ENCODE assay signal across 22 mouse cellular contexts in genomic region chr16:52000801-52001200, GRCm38 (mm10). TPM values are rescaled to one million over a fixed set of nuclear protein-coding genes. Genes with fewer than 3 reads are reported as not detected.
A peak's percentile ranks its signal among the peaks of the same experiment; 100 is the strongest.
DNase-seq lines count a peak whose midpoint lies in the region; ATAC-seq and TF ChIP-seq lines count a peak whose summit lies in the region.
"Had no signal": no experiment of that assay in that cellular context is flagged by ENCODE, and none has a peak within 500 bp of the region (broad histone marks: within the 10 kb centered on the region; RNA-seq: fewer than 3 reads in every experiment).

No protein-coding gene starts in this region.

- H3K27me3 ChIP-seq in kidney, postnatal 0 days (ENCODE audit: insufficient read depth, low read length), result no peaks in the 10 kb centered on the region
- H3K27me3 ChIP-seq: embryonic facial prominence, embryonic 13.5 days; embryonic facial prominence, embryonic 15.5 days; forebrain, embryonic 13.5 days; forebrain, embryonic 15.5 days had no signal

- no peak overlapping the region for H3K4me2 ChIP-seq in kidney, postnatal 0 days (ENCODE audit: low read length)
- H3K4me2 ChIP-seq: embryonic facial prominence, embryonic 13.5 days; embryonic facial prominence, embryonic 15.5 days; forebrain, embryonic 13.5 days; forebrain, embryonic 15.5 days had no signal

- no peak overlapping the region for H3K9ac ChIP-seq in kidney, postnatal 0 days (ENCODE audit: low read depth, low read length)
- H3K9ac ChIP-seq: embryonic facial prominence, embryonic 13.5 days; embryonic facial prominence, embryonic 15.5 days; forebrain, embryonic 13.5 days; forebrain, embryonic 15.5 days; forebrain, postnatal 0 days had no signal

- TF ChIP-seq CTCF in kidney, postnatal 0 days (IDR thresholded peaks at IDR 0.05; ENCODE audit: low read depth), result no peak
- no peak for TF ChIP-seq CTCF in layer of hippocampus, adult 2 months (conservative IDR thresholded peaks at IDR 0.05)

- DNase-seq in kidney, postnatal 0 days (ENCODE audit: low spot score), result peak; percentile 14
- no peak for DNase-seq in kidney, adult 8-10 months
- DNase-seq in 3134 (ENCODE audit: extremely low read depth, insufficient read length, low spot score) (peak; percentile 5), 416B (ENCODE audit: low read depth) (peak; percentile 39)
- DNase-seq in layer of hippocampus, adult 2 months (ENCODE audit: low spot score in 2 of 2), result no peak
- DNase-seq in urinary bladder, adult 2 months (ENCODE audit: low spot score), result no peak
- DNase-seq: adrenal gland, adult 2 months; adrenal gland, postnatal 10 days; adrenal gland, postnatal 25 days; cerebellum, adult 11 months; cerebellum, adult 18-20 months; cerebellum, adult 8-10 months; cerebellum, adult 9-11 months; cerebellum, postnatal 14 days; cerebellum, postnatal 36 days; embryo, embryonic 11 days; forebrain, postnatal 0 days had no signal

- H3K36me3 ChIP-seq in kidney, postnatal 0 days (ENCODE audit: insufficient read depth, low read length), result no peaks in the 10 kb centered on the region
- no peaks in the 10 kb centered on the region for H3K36me3 ChIP-seq in macrophage (ENCODE audit: inconsistent target)
- H3K36me3 ChIP-seq: embryonic facial prominence, embryonic 13.5 days; embryonic facial prominence, embryonic 15.5 days; forebrain, embryonic 15.5 days had no signal

- H3K4me1 ChIP-seq in kidney, postnatal 0 days (replicated peaks; ENCODE audit: insufficient read depth, low read length), result no peaks in the 10 kb centered on the region
- H3K4me1 ChIP-seq: embryonic facial prominence, embryonic 13.5 days; embryonic facial prominence, embryonic 15.5 days; forebrain, embryonic 13.5 days; forebrain, embryonic 15.5 days had no signal

- ATAC-seq in kidney, postnatal 0 days (replicated peaks; ENCODE audit: low FRiP score, low read depth), result no peak
- ATAC-seq: forebrain, embryonic 13.5 days; forebrain, embryonic 15.5 days; forebrain, postnatal 0 days had no signal

- no peaks in the 10 kb centered on the region for H3K9me3 ChIP-seq in kidney, postnatal 0 days (replicated peaks; ENCODE audit: low read length)
- H3K9me3 ChIP-seq: embryonic facial prominence, embryonic 13.5 days; embryonic facial prominence, embryonic 15.5 days; forebrain, embryonic 13.5 days; forebrain, embryonic 15.5 days had no signal

- H3K27ac ChIP-seq in kidney, postnatal 0 days, result no peak overlapping the region
- H3K27ac ChIP-seq in macrophage, result 0 out of 2 replicates have a peak overlapping the region, but pooled peaks have one; percentile 5
- no peak overlapping the region for H3K27ac ChIP-seq in layer of hippocampus, adult 2 months
- H3K27ac ChIP-seq: embryonic facial prominence, embryonic 13.5 days; embryonic facial prominence, embryonic 15.5 days; forebrain, embryonic 13.5 days; forebrain, embryonic 15.5 days had no signal

- H3K4me3 ChIP-seq in kidney, postnatal 0 days (replicated peaks; ENCODE audit: low read depth, low read length), result no peak overlapping the region
- no peak overlapping the region for H3K4me3 ChIP-seq in macrophage (ENCODE audit: inconsistent target)
- H3K4me3 ChIP-seq in layer of hippocampus, adult 2 months, result no peak overlapping the region
- H3K4me3 ChIP-seq: embryonic facial prominence, embryonic 13.5 days; embryonic facial prominence, embryonic 15.5 days; forebrain, embryonic 13.5 days; forebrain, embryonic 15.5 days had no signal

- no peaks in the 10 kb centered on the region for H3K79me2 ChIP-seq in macrophage (ENCODE audit: inconsistent target)

RNA-seq across cellular contexts. Expression of gene Cblb, which starts 30.2 kb away (rescaled TPM):
- polyA plus RNA-seq in kidney, postnatal 0 days (2015; fragmentation: Nextera tagmentation; extraction: Ambion mirVana), result 7.1 and 7.6 TPM in 2 replicates
- 100 to 1,000 TPM in 25 of 26 experiments, 10 to 100 TPM in 1; 92.5 to 359 (median 198) TPM for total RNA-seq in macrophage (2018; cell fraction: chromatin; rRNA removed)
- 10 to 100 TPM; 26.4 to 76.5 (median 50.1) TPM for total RNA-seq in macrophage (2018; cell fraction: cytosol; rRNA removed)
- total RNA-seq in macrophage (2018; cell fraction: nucleus; rRNA removed), result 100 to 1,000 TPM in 25 of 26 experiments, 10 to 100 TPM in 1; 67.6 to 284 (median 142) TPM
- 30.7 to 36.8 TPM (median 33.5 TPM) in 3 replicates for polyA plus RNA-seq in macrophage (2018)
- 10 to 100 TPM; 38.6 to 40.0 TPM for total RNA-seq in layer of hippocampus, adult 2 months (2021)
- polyA plus RNA-seq in urinary bladder, adult 2 months (2012; rRNA removed), result 9.6 and 10.8 TPM in 2 replicates

Comparison
In these comparisons a context has a peak if more than half of its experiments do, and no peak if none do; other contexts are left out.
1. DNase-seq: peak in kidney, postnatal 0 days (single experiment), 3134 (single experiment) and 416B (single experiment); none in kidney, adult 8-10 months (0 of 2), layer of hippocampus, adult 2 months (0 of 2) and urinary bladder, adult 2 months (single experiment).